Mouse (Mus musculus): ENCODE results near the gene Cldn14. TPM values are rescaled to one million over a fixed set of nuclear protein-coding genes. Genes with fewer than 3 reads are reported as not detected.

The Cldn14 gene
- polyA plus RNA-seq, 1 experiment from 2014 or later: not detected

GRCm38 (mm10) chr16:93908196-93908595 is 100.4 kb downstream of the Cldn14 start:
- no peak overlapping the region for H3K9ac ChIP-seq (replicated peaks)
- no peaks in the 10 kb centered on the region for H3K27me3 ChIP-seq
- 88% methylated on average over 8 of the region's 8 CpGs for WGBS
- H3K4me3 ChIP-seq: no peak overlapping the region
- no peak overlapping the region for H3K4me2 ChIP-seq (replicated peaks)
- H3K27ac ChIP-seq (replicated peaks): no peak overlapping the region
- 0 out of 2 replicates have a peak, but pooled peaks cover 12% of the 10 kb centered on the region for H3K36me3 ChIP-seq
- ATAC-seq (ENCODE audit: low FRiP score, low read depth): no peak
- H3K4me1 ChIP-seq: no peaks in the 10 kb centered on the region
- no peaks in the 10 kb centered on the region for H3K9me3 ChIP-seq

- Histone ChIP-seq H3K4me2 (replicated peaks) (no peak overlapping the region), H3K27ac (replicated peaks) (no peak overlapping the region), H3K9ac (replicated peaks) (no peak overlapping the region), H3K4me1 (no peaks in the 10 kb centered on the region), H3K4me3 (no peak overlapping the region), H3K36me3 (0 out of 2 replicates have a peak, but pooled peaks cover 12% of the 10 kb centered on the region), H3K9me3 (no peaks in the 10 kb centered on the region), H3K27me3 (no peaks in the 10 kb centered on the region)
- WGBS: 82% methylated on average over 5 of the region's 5 CpGs
- no peak for ATAC-seq (ENCODE audit: low FRiP score, low read depth)
Measured at GRCm38 (mm10) chr16:93907761-93908160, 100.9 kb downstream of the Cldn14 start.

- Histone ChIP-seq H3K27me3 (no peaks in the 10 kb centered on the region), H3K9ac (replicated peaks) (no peak overlapping the region), H3K4me3 (no peak overlapping the region), H3K9me3 (no peaks in the 10 kb centered on the region), H3K4me1 (no peaks in the 10 kb centered on the region), H3K4me2 (replicated peaks) (no peak overlapping the region), H3K36me3 (peaks cover 21% of the 10 kb centered on the region), H3K27ac (replicated peaks) (no peak overlapping the region)
- peak; percentile 54; the same call in 1 of the 2 replicates for ATAC-seq (ENCODE audit: low FRiP score, low read depth)
- 69% methylated on average over 11 of the region's 11 CpGs for WGBS
Measured at GRCm38 (mm10) chr16:93906156-93907014, 102.3 kb downstream of the Cldn14 start.

- no peak overlapping the region for H3K27ac ChIP-seq (replicated peaks)
- H3K9me3 ChIP-seq: no peaks in the 10 kb centered on the region
- H3K4me3 ChIP-seq: no peak overlapping the region
- peaks cover 45% of the 10 kb centered on the region for H3K36me3 ChIP-seq
- WGBS: 76% methylated on average over 6 of the region's 6 CpGs
- H3K4me2 ChIP-seq (replicated peaks): no peak overlapping the region
- H3K9ac ChIP-seq (replicated peaks): no peak overlapping the region
- no peak for ATAC-seq (ENCODE audit: low FRiP score, low read depth)
- H3K4me1 ChIP-seq: no peaks in the 10 kb centered on the region
- H3K27me3 ChIP-seq: no peaks in the 10 kb centered on the region
Measured at GRCm38 (mm10) chr16:93903027-93903426, 105.6 kb downstream of the Cldn14 start.

- no peaks in the 10 kb centered on the region for H3K4me1 ChIP-seq
- no peaks in the 10 kb centered on the region for H3K9me3 ChIP-seq
- H3K27ac ChIP-seq (replicated peaks): no peak overlapping the region
- no peak for ATAC-seq (ENCODE audit: low FRiP score, low read depth)
- H3K4me3 ChIP-seq: no peak overlapping the region
- 91% methylated on average over 5 of the region's 5 CpGs for WGBS
- peaks cover 69% of the 10 kb centered on the region for H3K36me3 ChIP-seq
- H3K27me3 ChIP-seq: no peaks in the 10 kb centered on the region
- H3K9ac ChIP-seq (replicated peaks): no peak overlapping the region
- no peak overlapping the region for H3K4me2 ChIP-seq (replicated peaks)
Measured at GRCm38 (mm10) chr16:93893285-93893684, 115.4 kb downstream of the Cldn14 start.

GRCm38 (mm10) chr16:93890948-93891604 is 117.6 kb downstream of the Cldn14 start:
- H3K27me3 ChIP-seq: no peaks in the 10 kb centered on the region
- H3K9me3 ChIP-seq: no peaks in the 10 kb centered on the region
- H3K4me2 ChIP-seq (replicated peaks): no peak overlapping the region
- H3K4me3 ChIP-seq: no peak overlapping the region
- H3K9ac ChIP-seq (replicated peaks): no peak overlapping the region
- ATAC-seq (ENCODE audit: low FRiP score, low read depth): no peak
- peaks cover 3% of the 10 kb centered on the region; the same call in 1 of the 2 replicates for H3K4me1 ChIP-seq
- no peak overlapping the region for H3K27ac ChIP-seq (replicated peaks)
- WGBS: 90% methylated on average over 12 of the region's 12 CpGs
- H3K36me3 ChIP-seq: peaks cover 80% of the 10 kb centered on the region

GRCm38 (mm10) chr16:93888481-93888880 is 120.2 kb downstream of the Cldn14 start:
- no peaks in the 10 kb centered on the region for H3K9me3 ChIP-seq
- H3K36me3 ChIP-seq: peaks cover 59% of the 10 kb centered on the region
- no peak overlapping the region for H3K4me2 ChIP-seq (replicated peaks)
- no peak for ATAC-seq (ENCODE audit: low FRiP score, low read depth)
- no peak overlapping the region for H3K4me3 ChIP-seq
- H3K27me3 ChIP-seq: no peaks in the 10 kb centered on the region
- WGBS: 89% methylated on average over 6 of the region's 6 CpGs
- H3K4me1 ChIP-seq: peaks cover 18% of the 10 kb centered on the region; the same call in 1 of the 2 replicates
- H3K27ac ChIP-seq (replicated peaks): no peak overlapping the region
- H3K9ac ChIP-seq (replicated peaks): no peak overlapping the region

GRCm38 (mm10) chr16:93884722-93885113 is 123.9 kb downstream of the Cldn14 start:
- Histone ChIP-seq H3K27me3 (peaks cover 3% of the 10 kb centered on the region; the same call in 1 of the 2 replicates), H3K4me1 (peaks cover 22% of the 10 kb centered on the region; the same call in 1 of the 2 replicates), H3K36me3 (peaks cover 25% of the 10 kb centered on the region), H3K4me2 (replicated peaks) (peak overlapping the region; percentile 89), H3K27ac (replicated peaks) (no peak overlapping the region), H3K9me3 (no peaks in the 10 kb centered on the region), H3K4me3 (peak overlapping the region; percentile 79), H3K9ac (replicated peaks) (peak overlapping the region; percentile 73)
- 46% methylated on average over 5 of the region's 5 CpGs for WGBS
- ATAC-seq (ENCODE audit: low FRiP score, low read depth): no peak

- Histone ChIP-seq H3K9me3 (no peaks in the 10 kb centered on the region), H3K27me3 (peaks cover 3% of the 10 kb centered on the region; the same call in 1 of the 2 replicates), H3K27ac (replicated peaks) (no peak overlapping the region), H3K4me2 (replicated peaks) (peak overlapping the region; percentile 89), H3K9ac (replicated peaks) (peak overlapping the region; percentile 73), H3K4me1 (peaks cover 22% of the 10 kb centered on the region; the same call in 1 of the 2 replicates), H3K36me3 (peaks cover 21% of the 10 kb centered on the region), H3K4me3 (peak overlapping the region; percentile 79)
- under 1% methylated on average over 43 of the region's 43 CpGs for WGBS
- ATAC-seq (ENCODE audit: low FRiP score, low read depth): peak; percentile 63; the same call in 1 of the 2 replicates
Measured at GRCm38 (mm10) chr16:93884086-93884721, 124.4 kb downstream of the Cldn14 start.

GRCm38 (mm10) chr16:93883423-93884085 is 125.1 kb downstream of the Cldn14 start, which contains the start of gene Chaf1b:
Gene Chaf1b, plus strand, starts transcription at chr16:93883901.
- Histone ChIP-seq H3K36me3 (peaks cover 16% of the 10 kb centered on the region), H3K9ac (replicated peaks) (peak within 1 kb of the TSS; percentile 73), H3K4me1 (peaks cover 22% of the 10 kb centered on the region; the same call in 1 of the 2 replicates), H3K27ac (replicated peaks) (0 out of 2 replicates have a peak within 1 kb of the TSS, but pooled peaks have one; percentile 26), H3K9me3 (no peaks in the 10 kb centered on the region), H3K4me2 (replicated peaks) (peak within 1 kb of the TSS; percentile 89), H3K27me3 (peaks cover 3% of the 10 kb centered on the region; the same call in 1 of the 2 replicates), H3K4me3 (peak within 1 kb of the TSS; percentile 79)
- WGBS: under 1% methylated on average over 54 of the region's 54 CpGs
- peak; percentile 96 for ATAC-seq (ENCODE audit: low FRiP score, low read depth)
